Mouse (Mus musculus) right cerebral cortex, postnatal 25 days (tissue): ENCODE data around the gene Rock2.

Experiments
- DNase-seq: peaks from one replicate; pipeline ENCODE4 v3.0.0; 2022

Gene Rock2

DNA sequence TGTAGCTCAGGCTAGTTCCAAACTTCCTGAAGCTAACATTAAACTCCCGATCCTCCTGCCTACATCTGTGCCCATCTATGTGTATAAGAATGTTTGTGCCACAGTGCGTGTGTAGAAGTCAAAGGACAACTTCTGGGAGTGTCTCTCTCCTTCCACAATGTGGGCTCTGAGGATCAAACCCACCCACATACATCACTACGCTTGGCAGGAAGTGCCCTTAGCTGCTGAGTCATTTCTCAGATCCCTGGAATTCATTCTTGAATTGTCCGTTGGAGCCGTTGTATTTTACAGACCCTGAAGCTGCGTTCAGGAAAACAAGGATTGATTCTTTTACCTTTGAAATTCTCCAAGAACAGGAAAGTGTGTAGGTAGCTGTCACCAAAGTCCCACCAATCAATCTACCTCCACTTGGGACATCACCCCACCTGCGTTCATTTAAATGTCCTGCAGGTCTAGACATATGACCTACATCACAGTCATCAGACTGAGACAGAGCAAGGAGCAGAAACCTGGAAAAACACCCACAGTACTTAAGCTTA lies 21.7 kb upstream of the Rock2 start:
- DNase-seq: no peak

DNA sequence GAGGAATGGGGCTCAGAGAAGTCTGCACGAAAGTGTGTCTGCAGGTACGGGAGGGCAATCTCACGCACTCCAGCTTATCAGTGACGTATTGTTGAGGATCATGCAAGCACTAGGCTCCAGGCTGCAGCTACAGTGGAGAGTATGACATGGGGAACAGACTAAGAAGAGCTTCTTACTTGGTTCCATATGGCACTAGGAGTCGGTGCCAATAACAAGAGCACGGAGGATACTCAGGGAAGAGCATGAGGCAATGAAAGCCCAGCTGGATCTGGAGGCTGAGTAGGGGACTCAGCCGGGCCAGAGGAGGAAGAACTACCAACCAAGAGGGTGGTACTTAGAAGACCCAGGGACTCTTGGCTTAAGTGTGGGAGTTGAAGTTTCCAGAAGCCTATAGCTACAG lies 21.1 kb upstream of the Rock2 start:
- peak; percentile 39 for DNase-seq

DNA sequence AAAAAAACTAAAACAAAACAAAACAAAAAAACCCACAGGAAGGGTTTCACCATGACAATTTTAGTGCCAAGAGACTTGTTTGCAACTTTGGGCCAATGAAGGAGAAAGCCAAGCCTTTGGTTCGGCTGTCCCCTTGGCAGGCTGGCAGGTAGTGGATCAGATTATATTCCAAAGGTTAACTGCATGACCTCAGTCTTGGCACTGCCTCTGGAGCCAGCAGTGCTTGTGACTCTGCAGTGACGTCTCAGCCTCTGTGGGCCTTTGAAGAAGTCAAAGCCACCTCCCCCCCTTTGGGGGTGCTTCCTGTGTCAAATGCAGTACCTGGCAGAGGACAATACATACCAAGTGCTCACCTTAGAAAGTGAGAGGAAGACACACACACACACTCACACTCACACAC lies 20.6 kb upstream of the Rock2 start:
- DNase-seq: no peak

DNA sequence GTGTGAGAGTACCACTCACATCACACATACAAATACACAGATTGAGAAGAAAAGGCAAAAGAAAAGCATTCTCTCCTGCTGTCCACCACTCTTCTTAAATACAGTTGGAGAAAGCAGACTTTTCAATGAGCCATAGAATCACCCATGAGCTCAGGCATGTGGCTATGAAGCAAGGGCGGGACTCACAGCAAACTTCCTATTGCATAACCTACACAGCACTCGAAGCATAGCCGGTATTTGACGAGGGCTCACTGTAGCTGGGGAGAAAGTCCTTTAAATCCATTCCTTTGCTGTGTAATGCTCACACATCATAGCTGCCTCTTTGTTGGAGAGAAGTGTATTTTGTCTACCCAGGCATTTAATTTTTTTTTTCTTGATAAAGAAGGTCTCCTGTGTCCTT lies 19.4 kb upstream of the Rock2 start:
- no peak for DNase-seq

DNA sequence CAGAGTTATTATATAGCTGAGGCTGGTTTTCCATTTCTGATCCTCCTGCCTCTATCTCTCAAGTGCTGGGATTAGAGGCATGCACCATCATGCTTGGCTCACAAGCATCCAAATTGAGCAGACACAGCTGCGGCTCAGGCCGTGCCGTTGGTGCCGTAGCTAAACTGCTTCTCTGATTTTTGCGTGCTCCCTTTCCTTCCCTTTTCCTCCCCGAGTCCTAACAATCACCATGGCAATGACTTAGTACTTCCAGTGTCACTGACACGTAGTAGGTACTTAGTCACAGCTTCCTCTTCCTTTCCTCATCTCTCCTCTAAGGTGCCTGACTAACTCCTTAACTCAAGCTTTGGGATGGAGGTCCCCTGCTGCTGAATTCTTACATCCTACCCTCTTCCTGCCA lies 19.0 kb upstream of the Rock2 start:
- no peak for DNase-seq

DNA sequence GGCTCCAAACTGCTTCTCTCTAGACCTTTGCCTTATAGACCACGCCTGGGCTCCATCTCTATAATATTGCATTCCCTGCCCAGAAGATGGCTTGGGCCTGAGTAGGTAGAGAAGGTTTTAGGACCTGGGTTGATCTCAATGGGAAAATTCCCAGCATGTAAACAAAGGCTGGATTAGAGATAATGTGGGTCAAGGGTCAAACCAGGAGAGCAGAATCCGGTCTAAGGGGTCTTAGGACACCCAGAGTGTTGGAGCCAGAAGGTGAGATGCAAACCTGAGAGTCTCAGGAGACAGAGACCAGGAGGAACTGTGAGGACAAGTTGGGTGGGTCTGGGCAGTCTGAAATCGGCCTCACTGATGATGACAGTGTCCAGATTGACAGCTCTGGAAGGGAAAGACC lies 18.0 kb upstream of the Rock2 start:
- no peak for DNase-seq

DNA sequence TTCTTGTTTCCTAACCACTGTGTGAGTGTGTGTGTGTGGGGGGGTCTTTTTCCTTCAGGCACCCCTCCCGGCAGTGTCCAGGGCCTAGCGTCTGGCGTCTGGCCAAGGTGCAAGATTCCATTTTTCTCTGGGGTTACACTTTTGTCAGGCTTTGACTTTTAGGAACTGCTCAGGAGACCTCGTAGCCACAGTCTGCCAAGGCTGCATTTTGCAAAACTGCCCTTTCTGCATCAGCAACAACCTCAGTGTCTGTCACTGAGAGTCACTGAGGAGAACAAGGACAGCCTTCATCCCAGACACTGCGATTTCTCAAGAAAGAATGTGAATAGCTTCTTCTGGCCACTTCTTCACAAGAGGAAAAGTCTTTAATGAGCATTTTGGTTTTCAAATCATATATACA lies 17.6 kb upstream of the Rock2 start:
- DNase-seq: no peak

DNA sequence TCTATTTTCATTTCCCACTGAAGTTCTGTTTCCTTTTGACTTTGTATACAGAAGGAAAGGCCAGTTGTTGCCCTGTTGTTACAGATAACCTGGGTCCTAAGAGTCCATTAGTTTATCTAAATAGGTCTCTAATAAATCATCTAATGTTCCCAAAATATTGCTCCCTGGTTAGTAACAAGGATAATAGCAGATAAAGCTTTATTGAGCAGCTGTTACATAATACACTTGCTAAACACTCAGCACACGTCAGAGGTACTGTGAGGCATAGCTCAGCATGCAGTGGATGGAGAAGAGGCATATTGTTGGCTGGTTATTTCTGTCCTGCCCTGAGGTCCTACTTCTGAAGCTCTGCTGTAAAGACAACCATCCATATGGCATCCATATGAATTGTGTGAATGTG lies 17.0 kb upstream of the Rock2 start:
- DNase-seq: no peak

DNA sequence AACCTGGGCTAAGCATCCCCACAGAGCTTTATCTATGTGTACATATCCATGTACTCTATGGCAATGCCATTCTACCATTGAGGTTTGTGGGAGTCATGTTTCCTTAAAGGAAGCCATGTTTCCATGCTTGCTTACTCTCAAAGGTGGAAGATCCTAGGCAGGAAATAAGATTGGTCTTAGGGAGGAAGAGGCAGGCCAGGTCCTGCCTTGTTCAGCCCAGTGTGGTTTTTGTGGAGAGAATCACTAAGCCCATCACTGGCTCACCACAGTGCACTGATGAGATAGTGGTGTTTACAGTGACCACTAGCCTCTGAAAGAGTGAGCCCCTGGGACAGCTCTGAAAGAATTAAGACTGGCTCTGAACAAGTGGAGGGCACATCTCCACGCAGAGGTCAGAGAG lies 15.3 kb upstream of the Rock2 start:
- no peak for DNase-seq

DNA sequence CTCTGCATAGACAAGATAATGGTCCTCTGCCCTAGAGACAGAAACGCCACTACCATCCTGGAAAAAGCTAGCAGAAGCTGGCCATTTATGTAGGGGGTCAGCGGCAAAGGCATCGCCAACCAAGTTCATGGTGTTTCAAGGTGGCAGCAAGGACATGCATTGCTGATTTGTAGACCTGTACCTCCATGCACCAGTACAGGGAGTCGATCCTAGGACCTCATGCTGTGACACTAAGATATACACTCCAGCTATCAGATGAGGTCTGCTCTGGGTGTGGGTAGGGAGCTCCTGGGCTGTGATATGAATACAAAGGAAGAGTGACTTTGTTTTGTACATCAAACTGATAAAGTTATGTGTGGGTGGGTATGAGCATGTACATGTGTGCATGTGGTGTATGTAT lies 14.6 kb upstream of the Rock2 start:
- DNase-seq: no peak

DNA sequence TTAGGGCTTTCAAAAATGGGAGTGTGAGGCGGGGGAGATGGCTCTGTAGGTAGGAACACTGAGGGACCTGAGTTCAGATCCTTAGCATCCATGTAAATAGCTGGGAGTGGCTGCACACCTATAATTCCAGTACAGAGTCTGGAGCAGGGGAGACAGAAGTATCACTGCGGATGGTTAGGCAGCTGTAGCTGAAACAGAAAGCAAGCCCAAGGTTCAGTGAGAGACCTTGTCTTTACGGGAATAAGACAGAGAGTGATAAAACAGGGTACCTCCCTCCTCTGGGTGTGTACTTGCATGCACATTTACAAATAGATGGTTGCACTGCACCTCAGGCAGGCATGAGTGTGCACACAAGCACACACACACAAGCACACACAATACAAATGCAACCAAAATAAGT lies 12.3 kb upstream of the Rock2 start:
- DNase-seq: no peak

DNA sequence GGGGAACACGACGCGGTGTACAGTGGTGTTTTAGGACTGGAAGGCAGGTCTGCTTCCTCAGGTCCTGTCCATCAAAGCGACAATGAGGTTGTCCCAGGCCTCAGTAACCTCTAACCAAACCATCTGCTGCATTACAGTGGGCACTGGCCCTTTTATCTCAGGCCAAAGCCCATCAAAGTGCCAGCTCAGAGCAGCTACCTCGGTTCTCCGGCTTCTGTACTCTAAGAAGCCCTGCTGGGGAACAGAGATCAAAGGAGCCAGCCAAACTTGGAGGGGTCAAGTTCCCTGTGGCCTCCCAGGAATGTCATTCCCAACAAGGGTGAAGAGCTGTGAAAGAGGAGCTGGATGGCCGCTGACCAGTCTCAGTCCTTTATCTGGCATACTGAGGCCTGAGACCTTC lies 11.6 kb upstream of the Rock2 start:
- no peak for DNase-seq

DNA sequence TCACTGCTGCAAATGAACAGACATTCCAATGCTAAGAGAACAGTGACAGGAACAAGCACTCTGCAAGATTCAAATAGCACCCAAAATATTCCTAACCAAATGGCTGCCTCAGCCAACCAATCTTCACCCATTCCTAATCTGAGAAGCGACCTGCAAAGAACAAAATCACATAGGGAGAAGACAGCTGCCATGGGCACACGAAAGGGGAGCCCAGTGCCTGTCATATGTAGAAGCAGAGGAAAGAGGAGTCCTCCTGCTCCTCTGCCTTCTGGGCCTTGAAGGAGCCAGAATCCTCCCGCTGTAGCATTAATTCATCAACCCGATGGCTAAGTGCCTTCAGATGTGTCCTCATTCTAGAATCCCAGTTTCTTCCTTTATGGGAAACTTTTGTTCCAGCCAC lies 10.2 kb upstream of the Rock2 start:
- DNase-seq: no peak

DNA sequence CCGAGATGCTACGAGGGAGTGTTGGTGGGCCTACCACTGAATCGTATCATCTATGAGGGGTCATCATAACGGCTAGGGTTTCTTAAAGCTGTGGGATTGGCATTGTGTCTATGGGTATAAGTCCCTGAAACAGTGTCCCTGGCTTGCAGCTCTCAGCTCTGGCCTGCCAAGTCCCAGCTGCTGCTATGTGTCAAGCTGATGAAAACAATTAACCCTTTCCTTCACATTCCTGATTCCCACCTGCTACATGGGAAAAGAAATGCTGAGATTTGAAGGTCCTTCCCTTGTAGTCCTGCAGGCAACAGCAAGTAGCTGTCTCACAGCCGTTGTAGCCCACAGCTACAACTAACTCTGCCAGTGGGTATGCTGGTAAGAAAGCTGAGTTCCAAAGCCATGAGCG lies 8.3 kb upstream of the Rock2 start:
- DNase-seq: no peak

DNA sequence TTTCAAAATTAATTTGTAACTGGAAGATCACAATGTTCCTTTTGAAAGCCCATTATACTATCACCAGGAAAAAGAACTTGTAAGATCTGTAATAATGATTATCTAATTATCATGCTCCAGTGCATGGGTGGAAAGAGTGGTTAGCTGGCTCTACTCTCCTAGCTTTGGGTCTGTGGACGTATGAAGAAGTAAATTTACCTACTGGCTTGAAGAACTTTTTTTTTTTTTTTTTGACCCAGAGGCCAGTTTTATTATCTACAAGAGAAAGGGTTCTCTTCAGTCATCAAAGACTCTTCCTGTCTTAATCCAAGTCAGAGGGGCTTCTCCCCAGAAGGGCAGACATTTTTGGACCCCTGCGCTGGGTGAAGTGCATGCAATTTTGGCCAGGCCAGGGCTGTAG lies 1.7 kb upstream of the Rock2 start:
- DNase-seq: no peak

DNA sequence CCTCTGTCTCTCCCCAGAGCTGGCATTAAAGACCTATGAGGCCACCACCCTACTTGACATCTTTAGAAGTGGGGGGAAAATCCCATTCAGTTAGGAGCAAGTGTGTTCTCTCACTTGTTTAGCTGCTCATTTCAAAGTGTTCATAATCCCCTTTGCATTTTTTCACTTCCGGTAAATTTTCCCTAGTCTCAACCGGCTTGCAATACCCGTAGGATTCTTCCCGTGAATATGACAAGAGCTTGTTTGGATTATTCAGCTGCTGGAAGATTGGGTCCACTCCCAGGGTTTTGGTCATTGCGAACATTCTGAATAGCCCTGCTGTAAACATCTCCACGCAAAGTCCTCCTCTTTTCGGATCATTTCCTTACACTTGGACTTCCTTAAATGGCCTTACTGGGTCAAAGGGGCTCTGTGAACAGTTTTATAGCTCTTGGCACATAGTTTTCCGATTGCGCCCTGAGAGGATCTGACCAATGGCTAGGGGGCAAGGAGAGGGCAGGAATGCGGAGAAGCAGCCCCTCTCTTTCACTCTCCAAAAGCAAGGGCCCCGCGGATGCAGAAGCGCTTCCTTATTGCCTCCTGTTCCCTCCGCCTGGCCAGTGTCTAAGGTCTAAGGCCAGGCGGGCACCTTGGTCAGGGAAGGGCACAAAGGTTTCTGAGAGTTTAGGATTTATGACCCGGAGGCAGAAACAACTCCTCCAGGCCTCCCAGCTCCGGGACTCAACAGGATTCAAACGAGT lies 869 bp upstream of the Rock2 start:
- DNase-seq: peak; percentile 28

DNA sequence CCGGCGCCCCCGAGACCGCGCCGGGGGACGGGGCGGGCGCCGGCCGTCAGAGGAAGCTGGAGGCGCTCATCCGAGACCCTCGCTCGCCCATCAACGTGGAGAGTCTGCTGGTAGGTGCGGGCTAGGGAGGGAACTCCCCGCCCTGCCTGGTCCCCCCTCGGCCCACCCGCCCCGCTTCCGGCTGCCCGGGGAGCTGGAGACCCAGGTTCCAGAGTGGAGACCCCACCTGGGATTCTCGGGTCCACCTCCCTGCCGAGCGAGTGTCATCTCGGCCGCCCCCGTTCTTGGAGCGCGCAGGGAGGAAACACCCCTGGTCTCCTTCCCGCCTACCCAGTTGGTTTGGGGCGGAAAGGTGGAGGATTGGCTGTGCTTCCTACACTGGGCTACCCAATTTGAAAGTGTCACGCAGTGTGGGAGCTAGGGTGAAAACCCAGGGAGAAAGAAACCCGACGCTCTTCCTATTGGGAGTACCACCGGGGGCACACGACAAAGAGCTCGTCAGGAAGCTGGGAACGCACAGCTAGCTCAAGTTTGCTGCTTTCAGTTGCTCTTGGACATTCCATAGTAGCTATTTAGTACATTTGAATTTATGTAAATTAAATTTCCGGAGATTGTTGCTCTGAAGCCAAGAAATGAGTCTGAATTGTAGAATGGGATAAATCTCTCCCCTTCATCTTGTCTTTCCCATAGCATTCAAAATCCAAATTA lies 680 bp downstream of the Rock2 start:
- DNase-seq: peak; percentile 46

DNA sequence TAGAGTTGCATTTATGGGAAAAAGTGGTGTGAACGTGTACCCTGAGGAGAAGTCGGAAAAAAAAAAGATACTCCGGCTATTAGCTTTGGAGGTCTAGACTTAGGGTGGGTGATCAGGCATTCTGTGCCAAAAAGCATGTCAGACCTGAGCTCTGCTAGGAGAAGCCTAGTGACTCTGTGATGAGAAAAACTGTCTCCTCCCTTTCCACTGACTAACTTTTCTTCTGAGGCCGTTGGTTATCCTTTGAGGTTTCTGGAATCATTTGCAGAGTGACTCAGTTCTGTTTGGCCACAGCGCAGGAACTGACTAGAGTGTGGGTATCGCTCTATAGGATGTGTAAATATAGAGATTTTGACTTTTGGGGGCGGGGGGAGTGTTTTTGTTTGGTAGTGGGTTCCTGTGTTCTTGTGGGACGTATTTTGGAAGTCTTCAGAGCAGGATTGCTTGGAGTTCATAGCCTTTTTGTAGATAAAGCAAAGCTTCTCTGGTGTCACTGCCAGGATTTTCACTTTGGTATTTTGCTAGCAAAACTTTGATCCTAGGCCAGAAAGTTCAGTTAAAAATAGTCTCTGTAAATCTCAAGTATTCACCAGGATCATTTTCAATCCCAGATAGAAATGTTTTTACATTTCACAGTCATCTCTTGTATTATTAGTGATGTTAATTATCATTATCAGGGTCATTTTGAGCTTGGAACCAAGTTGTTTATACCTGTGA lies 1.5 kb downstream of the Rock2 start:
- DNase-seq: no peak

DNA sequence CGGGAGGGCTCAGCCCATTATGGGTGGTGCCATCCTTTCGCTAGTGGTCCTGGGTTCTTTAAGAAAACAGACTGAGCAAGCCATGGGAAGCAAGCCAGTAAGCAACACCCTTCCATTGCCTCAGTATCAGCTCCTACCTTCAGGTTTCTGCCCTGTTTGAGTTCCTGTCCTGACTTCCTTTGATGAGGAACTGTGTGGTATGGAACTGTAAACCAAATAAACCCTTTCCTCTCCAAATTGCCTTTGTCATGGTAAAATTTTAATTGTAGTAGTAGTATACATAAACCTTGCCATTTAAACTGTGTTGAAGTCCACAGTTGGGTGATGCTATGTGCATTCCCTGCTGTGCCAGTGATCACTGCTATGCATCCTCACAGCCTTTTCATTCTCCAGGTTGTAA lies 2.5 kb downstream of the Rock2 start:
- no peak for DNase-seq

DNA sequence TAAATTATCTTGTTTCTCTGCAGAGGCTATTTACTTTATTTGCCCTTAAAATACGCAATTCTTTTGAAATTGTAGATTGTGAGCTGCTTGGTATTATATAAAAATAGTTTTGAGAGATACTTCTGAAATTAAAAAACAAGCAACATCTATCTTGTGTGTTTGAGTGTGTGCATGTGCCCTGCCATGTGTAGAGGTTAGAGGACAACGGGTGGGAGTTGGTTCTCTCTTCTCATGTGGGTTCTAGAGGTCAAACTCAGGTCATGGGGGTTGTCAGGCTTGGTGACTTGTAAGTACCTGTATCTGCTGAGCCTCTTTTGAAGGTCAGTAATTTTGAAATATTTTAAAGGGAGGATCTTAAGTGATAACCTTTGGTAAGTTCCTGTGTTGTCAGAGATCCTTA lies 3.5 kb downstream of the Rock2 start:
- DNase-seq: no peak

DNA sequence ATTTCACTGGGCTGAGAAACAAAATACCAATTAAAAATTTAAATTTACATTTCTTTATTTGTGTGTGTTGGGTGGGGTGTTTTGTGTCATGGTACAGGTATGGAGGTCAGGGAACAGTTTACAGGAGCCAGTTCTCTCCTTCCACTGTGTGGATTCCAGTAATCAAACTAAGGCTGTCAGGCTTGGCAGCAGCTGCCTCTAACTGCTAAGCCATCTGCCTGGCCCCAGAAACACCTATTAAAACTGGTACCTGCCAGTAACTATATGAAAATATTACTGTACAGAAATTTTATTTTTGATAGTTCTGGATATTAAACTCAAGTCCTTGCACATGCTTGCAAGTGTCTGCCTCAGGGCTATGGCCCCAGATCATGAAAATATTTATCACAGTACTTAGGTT lies 4.1 kb downstream of the Rock2 start:
- no peak for DNase-seq

DNA sequence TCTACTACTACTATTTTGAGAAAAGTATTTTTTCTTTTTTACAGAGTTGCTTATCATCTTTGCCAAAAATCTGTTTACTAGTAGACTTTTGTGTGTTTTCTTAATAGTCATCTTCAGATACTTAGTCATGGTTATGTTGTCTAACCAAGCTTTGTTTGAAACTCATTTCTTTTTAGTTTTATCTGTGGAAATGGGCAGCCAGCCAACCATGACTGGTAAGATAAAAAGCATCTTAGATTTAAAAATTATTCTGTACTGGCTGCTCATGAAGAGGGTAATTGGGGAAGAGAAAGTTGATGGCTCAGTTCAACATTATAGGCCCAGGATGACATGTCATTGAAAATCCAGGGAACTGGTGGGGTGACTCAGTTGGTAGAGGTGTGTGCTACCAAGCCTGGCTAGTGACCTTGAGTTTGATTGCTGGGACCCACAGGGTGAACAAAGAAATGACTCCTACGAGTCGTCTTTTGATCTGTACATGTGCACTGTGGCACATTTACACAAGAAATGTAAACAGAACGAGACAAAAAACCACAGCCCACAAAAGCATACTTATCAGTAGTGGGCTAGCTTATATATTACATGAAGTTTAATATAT lies 6.0 kb downstream of the Rock2 start:
- no peak for DNase-seq

DNA sequence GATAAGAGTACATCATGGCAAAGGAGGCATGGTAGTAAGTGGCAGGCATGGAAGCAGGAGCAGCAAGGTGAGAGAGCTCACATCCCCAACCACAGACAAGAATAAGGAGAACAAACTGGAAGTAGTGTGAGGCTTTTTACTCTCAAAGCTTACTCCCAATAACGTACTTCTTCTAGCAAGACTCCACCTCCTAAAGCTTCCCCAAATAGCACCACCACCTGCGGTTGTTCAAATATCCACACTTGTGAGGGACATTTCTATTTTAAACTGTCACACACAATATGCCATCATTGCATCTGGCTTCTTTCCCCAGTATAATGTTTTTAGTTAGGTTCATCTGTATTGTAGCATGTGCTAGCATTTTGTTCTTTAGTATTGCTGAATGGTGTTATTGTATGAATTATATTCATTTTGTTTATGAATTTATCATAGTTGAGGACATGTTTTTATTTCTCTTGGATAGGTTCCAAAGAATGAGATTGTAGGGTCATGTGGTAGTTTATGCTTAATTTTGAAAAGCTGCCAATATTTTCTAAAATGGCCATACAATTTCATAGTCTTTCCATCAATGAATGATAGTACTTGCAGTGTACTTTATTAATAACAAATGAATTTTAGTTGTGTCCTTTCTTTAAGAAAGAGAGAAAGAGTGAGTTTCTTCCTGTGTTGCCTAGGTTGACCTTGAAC lies 9.4 kb downstream of the Rock2 start:
- peak; percentile 13 for DNase-seq
